Comparison of ENCODE assay signal across 9 mouse cellular contexts in genomic region chr17:45592606-45593431, GRCm38 (mm10). TPM values are rescaled to one million over a fixed set of nuclear protein-coding genes. Genes with fewer than 3 reads are reported as not detected.
A peak's percentile ranks its signal among the peaks of the same experiment; 100 is the strongest.
DNase-seq lines count a peak whose midpoint lies in the region; TF ChIP-seq lines count a peak whose summit lies in the region.
"Had no signal": no experiment of that assay in that cellular context is flagged by ENCODE, and none has a peak within 500 bp of the region (broad histone marks: within the 10 kb centered on the region; RNA-seq: fewer than 3 reads in every experiment).

No protein-coding gene starts in this region.

- H3K27ac ChIP-seq in cerebellum, adult 2 months (ENCODE audit: insufficient read depth, low read length) = peak overlapping the region; percentile 88
- H3K27ac ChIP-seq in heart, embryonic 10.5 days = peak overlapping the region; percentile 80

- H3K36me3 ChIP-seq in heart, embryonic 10.5 days = peaks cover 22% of the 10 kb centered on the region

- no peak for TF ChIP-seq CTCF in cerebellum, adult 2 months (IDR thresholded peaks at IDR 0.05; ENCODE audit: borderline replicate concordance, insufficient read depth, low read depth, low read length)

- no peak for TF ChIP-seq POLR2A in cerebellum, adult 2 months (IDR thresholded peaks at IDR 0.05; ENCODE audit: borderline replicate concordance, insufficient read depth, low read length)

- peak overlapping the region; percentile 19 for H3K4me3 ChIP-seq in cerebellum, adult 2 months (replicated peaks; ENCODE audit: insufficient read depth, low read depth, low read length)
- H3K4me3 ChIP-seq in heart, embryonic 10.5 days = peak overlapping the region; percentile 77

- whole genome bisulfite sequencing in cerebellum, adult 2 months = 30% methylated on average over 8 of the region's 8 CpGs
- 32% methylated on average over 8 of the region's 8 CpGs for WGBS in heart, embryonic 10.5 days

- peak in 1 of 2 experiments; percentile 62 for DNase-seq in cerebellum, adult 2 months
- no peak for DNase-seq in cerebellum, postnatal 36 days
- peak; percentile 42 to 47 for DNase-seq in cerebellum, postnatal 14 days
- no peak for DNase-seq in heart, embryonic 10.5 days (ENCODE audit: low spot score)
- peak; percentile 57 for DNase-seq in kidney, adult 9 months
- peak; percentile 57 for DNase-seq in lung, postnatal 14 days
- no peak for DNase-seq in layer of hippocampus, postnatal 10 days (ENCODE audit: low spot score in 2 of 2)
- DNase-seq in layer of hippocampus, adult 11-12 months (ENCODE audit: low spot score) = no peak

- no peaks in the 10 kb centered on the region for H3K9me3 ChIP-seq in heart, embryonic 10.5 days

- H3K27me3 ChIP-seq in cerebellum, adult 2 months (ENCODE audit: control insufficient read depth, insufficient read depth, low read length) = no peaks in the 10 kb centered on the region
- peaks cover 41% of the 10 kb centered on the region for H3K27me3 ChIP-seq in heart, embryonic 10.5 days (ENCODE audit: insufficient read depth, poor library complexity, severe bottlenecking)

- H3K4me1 ChIP-seq in cerebellum, adult 2 months (ENCODE audit: control insufficient read depth, insufficient read depth, low read length) = peaks cover 62% of the 10 kb centered on the region
- H3K4me1 ChIP-seq in heart, embryonic 10.5 days = peaks cover 67% of the 10 kb centered on the region

RNA-seq across cellular contexts. Expression of gene Slc29a1, which starts 6.6 kb away (rescaled TPM):
- polyA plus RNA-seq in cerebellum, adult 2 months (2012; rRNA removed) = 72.2 and 75.6 TPM in 2 replicates
- 75.0 and 75.1 TPM in 2 replicates for polyA plus RNA-seq in heart, embryonic 10.5 days (2016; fragmentation: Nextera tagmentation; extraction: Ambion mirVana)
- 10 to 100 TPM; 27.1 to 37.0 TPM for total RNA-seq in layer of hippocampus, postnatal 10 days (2021)

RNA-seq across cellular contexts. Expression of gene Mymx, which starts 9.1 kb away (rescaled TPM):
- not detected in 2 replicates for polyA plus RNA-seq in cerebellum, adult 2 months (2012; rRNA removed)
- polyA plus RNA-seq in heart, embryonic 10.5 days (2016; fragmentation: Nextera tagmentation; extraction: Ambion mirVana) = 0.31 and 0.41 TPM in 2 replicates
- not detected for total RNA-seq in layer of hippocampus, postnatal 10 days (2021)
- total RNA-seq: gastrocnemius, adult 8-10 months had no signal

RNA-seq across cellular contexts. Expression of gene Hsp90ab1, which starts 19.7 kb away (rescaled TPM):
- 915 and 924 TPM in 2 replicates for polyA plus RNA-seq in cerebellum, adult 2 months (2012; rRNA removed)
- 1,633 and 1,893 TPM in 2 replicates for polyA plus RNA-seq in heart, embryonic 10.5 days (2016; fragmentation: Nextera tagmentation; extraction: Ambion mirVana)
- total RNA-seq in layer of hippocampus, postnatal 10 days (2021) = 1,000 to 10,000 TPM; 1,612 to 1,800 TPM

RNA-seq across cellular contexts. Expression of gene Slc35b2, which starts 29.1 kb away (rescaled TPM):
- polyA plus RNA-seq in cerebellum, adult 2 months (2012; rRNA removed) = 71.3 and 74.0 TPM in 2 replicates
- 107 and 118 TPM in 2 replicates for polyA plus RNA-seq in heart, embryonic 10.5 days (2016; fragmentation: Nextera tagmentation; extraction: Ambion mirVana)
- total RNA-seq in layer of hippocampus, postnatal 10 days (2021) = 10 to 100 TPM; 47.4 TPM

RNA-seq across cellular contexts. Expression of gene Nfkbie, which starts 37.3 kb away (rescaled TPM):
- polyA plus RNA-seq in cerebellum, adult 2 months (2012; rRNA removed) = 12.5 and 13.5 TPM in 2 replicates
- 2.8 and 3.7 TPM in 2 replicates for polyA plus RNA-seq in heart, embryonic 10.5 days (2016; fragmentation: Nextera tagmentation; extraction: Ambion mirVana)
- total RNA-seq in layer of hippocampus, postnatal 10 days (2021) = 1 to 10 TPM; 3.5 to 3.9 TPM

Comparison
In these comparisons a context has a peak if more than half of its experiments do, and no peak if none do; other contexts are left out.
1. DNase-seq: peak in cerebellum, postnatal 14 days (2 of 2), kidney, adult 9 months (single experiment) and lung, postnatal 14 days (single experiment); none in cerebellum, postnatal 36 days (0 of 2), heart, embryonic 10.5 days (single experiment), layer of hippocampus, postnatal 10 days (0 of 2) and layer of hippocampus, adult 11-12 months (single experiment).